In genomic region chr2:69414539-69414938, GRCm38 (mm10) we compare ENCODE assay signal across 25 mouse cellular contexts. TPM values are rescaled to one million over a fixed set of nuclear protein-coding genes. Genes with fewer than 3 reads are reported as not detected.
DNase-seq lines count a peak whose midpoint lies in the region; ATAC-seq and TF ChIP-seq lines count a peak whose summit lies in the region.
"Had no signal": no experiment of that assay in that cellular context is flagged by ENCODE, and none has a peak within 500 bp of the region (broad histone marks: within the 10 kb centered on the region; RNA-seq: fewer than 3 reads in every experiment).

No protein-coding gene starts in this region.

- TF ChIP-seq EP300 in liver, postnatal 0 days (IDR thresholded peaks at IDR 0.05; ENCODE audit: low read depth) = 0 out of 2 replicates have a peak, but pooled peaks have one; percentile 41

- peak overlapping the region; percentile 82 for H3K27ac ChIP-seq in liver, postnatal 0 days (ENCODE audit: low read depth)
- H3K27ac ChIP-seq: embryonic facial prominence, embryonic 12.5 days; forebrain, embryonic 15.5 days; heart, adult 2 months; heart, embryonic 15.5 days; hindbrain, embryonic 10.5 days; hindbrain, embryonic 14.5 days had no signal

- ATAC-seq in liver, postnatal 0 days = peak; percentile 30; the same call in 1 of the 2 replicates
- ATAC-seq in common myeloid progenitor, adult 5-6 weeks (replicated peaks; ENCODE audit: low read depth, poor library complexity, severe bottlenecking) = peak; percentile 45
- ATAC-seq in megakaryocyte progenitor cell, adult 5-6 weeks (replicated peaks; ENCODE audit: poor library complexity) = peak; percentile 73
- ATAC-seq: forebrain, embryonic 15.5 days had no signal

- H3K9ac ChIP-seq in liver, postnatal 0 days (replicated peaks) = no peak overlapping the region
- H3K9ac ChIP-seq: embryonic facial prominence, embryonic 12.5 days; forebrain, embryonic 15.5 days; heart, embryonic 15.5 days; hindbrain, embryonic 14.5 days had no signal

- H3K27me3 ChIP-seq in liver, postnatal 0 days (ENCODE audit: insufficient read depth, low read length) = no peaks in the 10 kb centered on the region
- H3K27me3 ChIP-seq: embryonic facial prominence, embryonic 12.5 days; forebrain, embryonic 15.5 days; heart, embryonic 15.5 days had no signal

- DNase-seq in liver, postnatal 0 days = no peak
- DNase-seq in liver = no peak
- DNase-seq in lung, postnatal 36 days = no peak
- no peak for DNase-seq in thymus, postnatal 0 days (ENCODE audit: low spot score)
- DNase-seq in yolk sac, embryonic 10.5 days (ENCODE audit: low spot score) = no peak
- DNase-seq: adrenal gland, adult 8-10 months; adrenal gland, postnatal 36 days; cerebellum, adult 11 months; cerebellum, adult 8-10 months; cerebellum, postnatal 14 days; heart, adult 2 months; heart, postnatal 14 days had no signal

- H3K4me1 ChIP-seq in liver, postnatal 0 days (ENCODE audit: insufficient read depth) = peaks cover 7% of the 10 kb centered on the region; the same call in 1 of the 2 replicates
- H3K4me1 ChIP-seq: heart, embryonic 15.5 days had no signal

- H3K9me3 ChIP-seq in liver, postnatal 0 days (ENCODE audit: low read length) = no peaks in the 10 kb centered on the region
- H3K9me3 ChIP-seq: embryonic facial prominence, embryonic 12.5 days; forebrain, embryonic 15.5 days; G1E; heart, embryonic 15.5 days; hindbrain, embryonic 10.5 days had no signal

- no peak for TF ChIP-seq CTCF in liver, postnatal 0 days (IDR thresholded peaks at IDR 0.05; ENCODE audit: low read depth)

- no peak overlapping the region for H3K4me3 ChIP-seq in liver, postnatal 0 days (ENCODE audit: low read depth, low read length)
- H3K4me3 ChIP-seq: embryonic facial prominence, embryonic 12.5 days; forebrain, embryonic 15.5 days; heart, adult 2 months; heart, embryonic 15.5 days; hindbrain, embryonic 10.5 days had no signal

- 0 out of 2 replicates have a peak overlapping the region, but pooled peaks have one; percentile 27 for H3K4me2 ChIP-seq in liver, postnatal 0 days (ENCODE audit: low read depth, low read length)
- H3K4me2 ChIP-seq: embryonic facial prominence, embryonic 12.5 days; forebrain, embryonic 15.5 days; heart, embryonic 11.5 days; heart, embryonic 15.5 days; hindbrain, embryonic 14.5 days had no signal

- H3K36me3 ChIP-seq in liver, postnatal 0 days (replicated peaks; ENCODE audit: insufficient read depth, low read length) = no peaks in the 10 kb centered on the region
- H3K36me3 ChIP-seq: embryonic facial prominence, embryonic 12.5 days; forebrain, embryonic 15.5 days; G1E; heart, embryonic 15.5 days; hindbrain, embryonic 10.5 days had no signal

- WGBS in liver, postnatal 0 days (ENCODE audit: insufficient replicate concordance) = 62% methylated on average over 10 of the region's 10 CpGs

RNA-seq across cellular contexts. Expression of gene Dhrs9, which starts 34.3 kb away (rescaled TPM):
- polyA plus RNA-seq in liver, postnatal 0 days (2015; fragmentation: Nextera tagmentation; extraction: Ambion mirVana) = 0.24 and 0.27 TPM in 2 replicates
- total RNA-seq in common myeloid progenitor, adult 5-6 weeks (2017) = 0.09 and 1.1 TPM in 2 replicates
- total RNA-seq in megakaryocyte progenitor cell, adult 5-6 weeks (2015) = 0.69 and 1.3 TPM in 2 replicates
- 0.58 and 1.2 TPM in 2 replicates for total RNA-seq in megakaryocyte progenitor cell, adult 5-6 weeks (2017)
- polyA plus RNA-seq in thymus, postnatal 0 days (2015; fragmentation: Nextera tagmentation; extraction: Ambion mirVana) = 0.03 and 0.08 TPM in 2 replicates
- total RNA-seq: gastrocnemius, adult 8-10 months had no signal
- polyA plus RNA-seq: brain, embryonic 14.5 days; cortical plate, adult 2 months; embryonic facial prominence, embryonic 12.5 days; forebrain, embryonic 11.5 days; forebrain, embryonic 15.5 days; G1E; heart, embryonic 11.5 days; hindbrain, embryonic 10.5 days; hindbrain, embryonic 14.5 days had no signal
